Mouse (Mus musculus): ENCODE results near the gene Mapk10. TPM values are rescaled to one million over a fixed set of nuclear protein-coding genes. Genes with fewer than 3 reads are reported as not detected.
A peak's percentile ranks its signal among the peaks of the same experiment; 100 is the strongest.

Gene Mapk10
- polyA plus RNA-seq (2015; fragmentation: Nextera tagmentation; extraction: Ambion mirVana) = 76.5 and 83.9 TPM in 2 replicates

- peak within 1 kb of the TSS; percentile 54 for H3K4me3 ChIP-seq
- no peaks in the 10 kb centered on the region for H3K27me3 ChIP-seq
- no peaks in the 10 kb centered on the region for H3K36me3 ChIP-seq
- peaks cover 31% of the 10 kb centered on the region for H3K4me1 ChIP-seq
- no peaks in the 10 kb centered on the region for H3K9me3 ChIP-seq
- peak within 1 kb of the TSS; percentile 87 for H3K27ac ChIP-seq (replicated peaks)
- WGBS = 7% methylated on average over 16 of the region's 16 CpGs
- H3K4me2 ChIP-seq (replicated peaks) = peak within 1 kb of the TSS; percentile 57
- peak within 1 kb of the TSS; percentile 73 for H3K9ac ChIP-seq (replicated peaks)
- ATAC-seq (replicated peaks) = peak; percentile 99
Observed at GRCm38 (mm10) chr5:103211101-103211848, at the start of gene Mapk10. Gene Mapk10 (minus strand): TSS chr5:103211334.

- Histone ChIP-seq H3K36me3 (no peaks in the 10 kb centered on the region), H3K27me3 (no peaks in the 10 kb centered on the region), H3K4me3 (no peak overlapping the region), H3K4me1 (no peaks in the 10 kb centered on the region), H3K9me3 (no peaks in the 10 kb centered on the region), H3K9ac (replicated peaks) (no peak overlapping the region), H3K4me2 (replicated peaks) (no peak overlapping the region), H3K27ac (replicated peaks) (no peak overlapping the region)
- WGBS = 91% methylated on average over 5 of the region's 5 CpGs
- ATAC-seq (replicated peaks) = no peak
Observed at GRCm38 (mm10) chr5:103256144-103256543, 45.0 kb upstream of the Mapk10 start.

- H3K4me1 ChIP-seq = no peaks in the 10 kb centered on the region
- no peak for ATAC-seq (replicated peaks)
Observed at GRCm38 (mm10) chr5:103242430-103242829, 31.3 kb upstream of the Mapk10 start.

GRCm38 (mm10) chr5:103231822-103232221 is 20.7 kb upstream of the Mapk10 start:
- Histone ChIP-seq H3K4me3 (no peak overlapping the region), H3K27ac (replicated peaks) (no peak overlapping the region), H3K4me2 (replicated peaks) (no peak overlapping the region), H3K9me3 (no peaks in the 10 kb centered on the region), H3K9ac (replicated peaks) (no peak overlapping the region), H3K27me3 (no peaks in the 10 kb centered on the region), H3K36me3 (no peaks in the 10 kb centered on the region), H3K4me1 (no peaks in the 10 kb centered on the region)
- ATAC-seq (replicated peaks) = no peak
- 89% methylated on average over 4 of the region's 4 CpGs for WGBS

More at GRCm38 (mm10) chr5:103242430-103242829, 31.3 kb upstream of the Mapk10 start:
- no peaks in the 10 kb centered on the region for H3K9me3 ChIP-seq
- H3K9ac ChIP-seq (replicated peaks) = no peak overlapping the region
- H3K4me3 ChIP-seq = no peak overlapping the region
- H3K27ac ChIP-seq (replicated peaks) = no peak overlapping the region
- no peaks in the 10 kb centered on the region for H3K27me3 ChIP-seq
- 80% methylated on average over 1 of the region's 1 CpGs for WGBS
- no peak overlapping the region for H3K4me2 ChIP-seq (replicated peaks)
- H3K36me3 ChIP-seq = no peaks in the 10 kb centered on the region

- H3K36me3 ChIP-seq = no peaks in the 10 kb centered on the region
- no peak overlapping the region for H3K9ac ChIP-seq (replicated peaks)
- WGBS = 91% methylated on average over 5 of the region's 5 CpGs
- H3K4me3 ChIP-seq = no peak overlapping the region
- no peak for ATAC-seq (replicated peaks)
- no peak overlapping the region for H3K4me2 ChIP-seq (replicated peaks)
- no peaks in the 10 kb centered on the region for H3K9me3 ChIP-seq
- no peaks in the 10 kb centered on the region for H3K27me3 ChIP-seq
- H3K4me1 ChIP-seq = no peaks in the 10 kb centered on the region
- no peak overlapping the region for H3K27ac ChIP-seq (replicated peaks)
Observed at GRCm38 (mm10) chr5:103230334-103230733, 19.2 kb upstream of the Mapk10 start.

GRCm38 (mm10) chr5:103229321-103229720 is 18.2 kb upstream of the Mapk10 start:
- Histone ChIP-seq H3K4me3 (no peak overlapping the region), H3K36me3 (no peaks in the 10 kb centered on the region), H3K27ac (replicated peaks) (no peak overlapping the region), H3K4me1 (no peaks in the 10 kb centered on the region), H3K9me3 (no peaks in the 10 kb centered on the region), H3K9ac (replicated peaks) (no peak overlapping the region), H3K4me2 (replicated peaks) (no peak overlapping the region), H3K27me3 (no peaks in the 10 kb centered on the region)
- 76% methylated on average over 3 of the region's 3 CpGs for WGBS
- no peak for ATAC-seq (replicated peaks)

- Histone ChIP-seq H3K27me3 (no peaks in the 10 kb centered on the region), H3K4me1 (no peaks in the 10 kb centered on the region), H3K9ac (replicated peaks) (no peak overlapping the region), H3K4me3 (no peak overlapping the region), H3K4me2 (replicated peaks) (no peak overlapping the region), H3K9me3 (no peaks in the 10 kb centered on the region), H3K36me3 (no peaks in the 10 kb centered on the region), H3K27ac (replicated peaks) (no peak overlapping the region)
- WGBS = 51% methylated on average over 2 of the region's 2 CpGs
- no peak for ATAC-seq (replicated peaks)
Observed at GRCm38 (mm10) chr5:103221997-103222396, 10.9 kb upstream of the Mapk10 start.

- peak overlapping the region; percentile 57 for H3K4me2 ChIP-seq (replicated peaks)
- peak; percentile 30 for ATAC-seq (replicated peaks)
- H3K27me3 ChIP-seq = no peaks in the 10 kb centered on the region
- H3K9ac ChIP-seq (replicated peaks) = peak overlapping the region; percentile 73
- WGBS = 7% methylated on average over 6 of the region's 6 CpGs
- H3K27ac ChIP-seq (replicated peaks) = peak overlapping the region; percentile 87
- H3K4me3 ChIP-seq = peak overlapping the region; percentile 54
- peaks cover 31% of the 10 kb centered on the region for H3K4me1 ChIP-seq
- H3K36me3 ChIP-seq = no peaks in the 10 kb centered on the region
- no peaks in the 10 kb centered on the region for H3K9me3 ChIP-seq
Observed at GRCm38 (mm10) chr5:103210644-103211043, 490 bp downstream of the Mapk10 start.

GRCm38 (mm10) chr5:103210018-103210417 is 1.1 kb downstream of the Mapk10 start:
- no peak for ATAC-seq (replicated peaks)
- H3K4me2 ChIP-seq (replicated peaks) = peak overlapping the region; percentile 57
- no peaks in the 10 kb centered on the region for H3K27me3 ChIP-seq
- peak overlapping the region; percentile 54 for H3K4me3 ChIP-seq
- peak overlapping the region; percentile 73 for H3K9ac ChIP-seq (replicated peaks)
- peak overlapping the region; percentile 87 for H3K27ac ChIP-seq (replicated peaks)
- WGBS = 33% methylated on average over 3 of the region's 3 CpGs
- H3K36me3 ChIP-seq = peaks cover 4% of the 10 kb centered on the region
- H3K9me3 ChIP-seq = no peaks in the 10 kb centered on the region
- H3K4me1 ChIP-seq = peaks cover 31% of the 10 kb centered on the region

- 41% methylated on average over 6 of the region's 6 CpGs for WGBS
- H3K36me3 ChIP-seq = peaks cover 4% of the 10 kb centered on the region
- no peak for ATAC-seq (replicated peaks)
Observed at GRCm38 (mm10) chr5:103209486-103209885, 1.6 kb downstream of the Mapk10 start.

GRCm38 (mm10) chr5:103208869-103209268 is 2.3 kb downstream of the Mapk10 start:
- peaks cover 9% of the 10 kb centered on the region for H3K36me3 ChIP-seq
- H3K27me3 ChIP-seq = no peaks in the 10 kb centered on the region
- H3K27ac ChIP-seq (replicated peaks) = peak overlapping the region; percentile 87
- no peaks in the 10 kb centered on the region for H3K9me3 ChIP-seq
- peaks cover 31% of the 10 kb centered on the region for H3K4me1 ChIP-seq
- ATAC-seq (replicated peaks) = no peak
- peak overlapping the region; percentile 73 for H3K9ac ChIP-seq (replicated peaks)
- H3K4me3 ChIP-seq = peak overlapping the region; percentile 54
- H3K4me2 ChIP-seq (replicated peaks) = peak overlapping the region; percentile 57
- WGBS = 47% methylated on average over 8 of the region's 8 CpGs

More at GRCm38 (mm10) chr5:103209486-103209885, 1.6 kb downstream of the Mapk10 start:
- no peaks in the 10 kb centered on the region for H3K9me3 ChIP-seq
- H3K27ac ChIP-seq (replicated peaks) = peak overlapping the region; percentile 87
- peaks cover 31% of the 10 kb centered on the region for H3K4me1 ChIP-seq
- peak overlapping the region; percentile 73 for H3K9ac ChIP-seq (replicated peaks)
- H3K27me3 ChIP-seq = no peaks in the 10 kb centered on the region
- H3K4me2 ChIP-seq (replicated peaks) = peak overlapping the region; percentile 57
- H3K4me3 ChIP-seq = peak overlapping the region; percentile 54

GRCm38 (mm10) chr5:103208021-103208511 is 3.1 kb downstream of the Mapk10 start:
- peak overlapping the region; percentile 87 for H3K27ac ChIP-seq (replicated peaks)
- no peak for ATAC-seq (replicated peaks)

More at GRCm38 (mm10) chr5:103208021-103208511, 3.1 kb downstream of the Mapk10 start:
- no peaks in the 10 kb centered on the region for H3K9me3 ChIP-seq
- peaks cover 31% of the 10 kb centered on the region for H3K4me1 ChIP-seq
- H3K27me3 ChIP-seq = no peaks in the 10 kb centered on the region
- peak overlapping the region; percentile 54 for H3K4me3 ChIP-seq
- WGBS = 49% methylated on average over 10 of the region's 10 CpGs
- peak overlapping the region; percentile 57 for H3K4me2 ChIP-seq (replicated peaks)
- H3K36me3 ChIP-seq = peaks cover 11% of the 10 kb centered on the region
- H3K9ac ChIP-seq (replicated peaks) = peak overlapping the region; percentile 73

All from forebrain, embryonic 15.5 days (tissue).